Mouse (Mus musculus) liver (tissue): ENCODE data around the gene Crygn.
"Not testable (repeated sequence)": the region's sequence is repeated elsewhere in the genome, so short reads cannot be mapped to it uniquely, and the experiment has no call there.

Experiments used
- DNase-seq: peaks from one replicate; pipeline ENCODE4 v3.0.0-alpha.2; 2020; ENCODE audit warnings: mixed read lengths

The Crygn gene

GRCm38 (mm10) chr5:24757816-24758215 is at the start of gene Crygn:
Gene Crygn (minus strand): TSS chr5:24758008.
- no peak for DNase-seq

DNA sequence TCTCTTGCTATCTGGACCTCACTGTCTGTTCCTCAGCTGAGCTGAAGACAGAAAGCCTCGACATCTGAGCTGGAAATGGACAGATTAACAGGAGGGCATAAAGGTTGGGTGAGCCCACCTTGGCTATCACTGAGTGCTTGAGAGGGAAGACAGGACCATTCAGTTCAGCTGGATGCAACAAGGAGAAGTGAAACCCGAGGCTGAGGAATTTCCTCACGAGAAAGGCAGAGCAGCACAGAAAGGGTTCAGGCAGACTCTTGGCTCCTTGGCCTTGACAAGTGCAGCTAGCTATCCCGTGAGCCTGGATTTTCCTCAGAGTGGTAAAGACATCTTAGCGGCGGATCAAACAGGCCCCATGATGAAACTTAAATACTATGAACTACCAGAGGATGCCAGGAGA is 47.4 kb upstream of the Crygn start:
- no peak for DNase-seq

GRCm38 (mm10) chr5:24804661-24805060 is 46.9 kb upstream of the Crygn start:
- no peak for DNase-seq

DNA sequence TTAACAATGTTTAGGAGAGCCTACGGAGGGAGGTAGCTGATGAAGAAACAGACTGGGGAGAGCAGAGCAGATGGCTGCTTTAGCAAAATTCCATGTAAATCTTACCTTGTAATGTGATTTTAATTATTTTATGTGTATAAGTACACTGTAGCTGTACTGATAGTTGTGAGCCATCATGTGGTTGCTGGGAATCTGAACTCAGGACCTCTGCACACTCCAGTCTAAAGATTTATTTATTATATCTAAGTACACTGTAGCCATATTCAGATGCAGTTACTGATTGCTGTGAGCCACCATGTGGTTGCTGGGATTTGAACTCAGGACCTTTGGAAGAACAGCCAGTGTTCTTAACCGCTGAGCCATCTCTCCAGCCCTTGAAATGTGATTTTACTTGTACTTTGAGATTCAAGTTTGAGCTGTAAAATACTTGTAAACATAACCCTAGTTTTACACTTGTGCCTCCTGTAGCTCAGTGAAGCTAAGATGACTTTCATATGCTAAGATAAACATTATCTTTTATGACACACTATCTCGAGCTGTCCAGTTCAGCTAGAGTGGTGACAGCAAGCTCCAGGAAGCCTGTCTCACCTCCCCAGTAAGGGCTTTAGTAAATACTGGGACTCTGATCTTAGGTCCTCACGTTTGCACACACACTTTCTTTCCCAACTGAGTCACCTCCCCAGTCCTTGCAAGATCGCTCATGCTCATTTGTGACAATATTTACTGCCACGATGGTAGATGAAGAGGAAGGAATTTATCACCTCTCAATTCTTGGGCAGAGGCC is 44.2 kb upstream of the Crygn start:
- DNase-seq, result no peak

DNA sequence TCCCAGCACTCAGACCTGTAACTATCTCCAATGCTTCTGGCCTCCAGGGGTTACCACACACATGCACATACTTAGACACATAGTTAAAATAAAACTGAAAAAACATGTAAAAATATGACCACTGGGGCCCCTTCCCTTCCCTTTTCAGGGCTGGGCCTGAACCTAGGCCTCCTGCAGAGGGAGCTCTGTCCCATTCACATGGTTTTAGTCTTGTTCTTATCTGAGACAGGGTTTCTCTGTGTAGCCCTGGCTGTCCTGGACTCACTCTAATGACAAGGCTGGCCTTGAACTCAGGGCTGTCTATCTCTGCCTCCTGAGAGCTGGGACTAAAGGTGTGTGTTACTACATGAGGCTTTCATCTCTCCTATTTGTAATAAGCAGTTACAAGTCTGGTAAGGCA is 42.6 kb upstream of the Crygn start:
- no peak for DNase-seq

GRCm38 (mm10) chr5:24798639-24799038 is 40.8 kb upstream of the Crygn start:
- no peak for DNase-seq

- no peak for DNase-seq
Measured at GRCm38 (mm10) chr5:24797858-24798257, 40.0 kb upstream of the Crygn start.

- no peak for DNase-seq
Measured at GRCm38 (mm10) chr5:24792961-24793360, 35.2 kb upstream of the Crygn start.

DNA sequence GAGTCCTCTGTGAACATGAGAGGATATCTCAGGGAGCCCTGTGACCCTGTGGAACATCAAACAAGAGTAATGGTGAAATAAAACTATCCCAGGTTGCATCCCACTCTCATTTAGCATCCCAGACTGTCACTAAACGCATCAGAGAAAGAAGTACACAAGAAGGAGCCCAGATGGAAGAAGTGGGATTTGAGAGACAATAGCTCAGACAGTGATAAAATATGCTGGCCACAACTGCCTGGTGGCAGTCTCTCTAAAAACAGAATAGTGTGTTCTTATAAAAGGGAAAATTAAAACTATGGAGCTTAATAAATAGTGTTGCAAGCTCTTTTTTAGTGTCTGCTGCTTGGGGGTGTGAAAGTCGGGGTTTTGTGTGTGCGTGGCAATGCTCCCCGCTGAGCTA is 25.1 kb upstream of the Crygn start:
- no peak for DNase-seq

DNA sequence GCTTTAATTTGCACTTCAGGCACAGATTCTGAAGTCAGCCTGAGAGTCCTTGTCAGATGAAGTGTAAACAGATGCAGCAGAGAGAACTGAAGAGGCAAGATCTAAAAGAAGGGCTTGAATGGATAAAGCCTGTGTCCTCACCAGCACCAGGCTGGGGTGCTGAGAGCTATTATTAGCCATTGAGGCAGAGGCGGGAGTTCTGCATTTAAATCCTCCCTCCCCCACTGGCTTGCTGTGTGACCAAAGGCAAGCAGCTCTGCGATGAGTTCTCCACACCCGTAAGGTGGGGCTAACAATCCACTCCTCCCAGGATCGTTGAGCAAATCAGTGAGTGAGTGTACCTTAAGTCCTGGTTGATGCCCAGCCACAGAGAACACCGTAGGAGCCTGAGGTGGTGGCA is 23.2 kb upstream of the Crygn start:
- no peak for DNase-seq

GRCm38 (mm10) chr5:24779881-24780512 is 22.2 kb upstream of the Crygn start:
- no peak for DNase-seq

- DNase-seq, result no peak
Measured at GRCm38 (mm10) chr5:24779321-24779720, 21.5 kb upstream of the Crygn start.

- no peak for DNase-seq
Measured at GRCm38 (mm10) chr5:24778843-24779140, 21.0 kb upstream of the Crygn start.

GRCm38 (mm10) chr5:24778082-24778842 is 20.5 kb upstream of the Crygn start:
- no peak for DNase-seq

DNA sequence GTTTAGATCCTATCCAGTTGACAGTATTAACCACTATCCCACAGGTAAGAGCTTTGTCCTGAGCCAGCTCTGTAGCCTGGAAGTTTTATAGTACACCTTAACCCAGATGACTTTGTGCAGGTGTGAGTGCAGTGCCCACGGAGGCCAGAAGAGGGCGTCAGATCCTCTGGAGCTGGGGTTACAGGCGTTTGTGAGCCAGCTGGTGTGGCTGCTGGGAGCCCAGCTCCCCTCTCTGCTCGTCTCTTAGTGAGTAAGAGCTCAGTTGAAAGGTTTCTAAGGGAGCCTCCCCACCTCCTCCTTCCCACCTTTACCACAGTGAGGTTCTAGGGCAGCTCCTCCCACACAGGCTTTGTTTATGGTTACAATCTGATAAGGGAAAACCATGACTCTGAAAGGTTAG is 18.9 kb upstream of the Crygn start:
- DNase-seq, result no peak

GRCm38 (mm10) chr5:24774549-24774948 is 16.7 kb upstream of the Crygn start:
- DNase-seq, result not testable (repeated sequence)

- no peak for DNase-seq
Measured at GRCm38 (mm10) chr5:24756931-24757330, 877 bp downstream of the Crygn start.

- no peak for DNase-seq
Measured at GRCm38 (mm10) chr5:24752175-24752498, 5.7 kb downstream of the Crygn start.

DNA sequence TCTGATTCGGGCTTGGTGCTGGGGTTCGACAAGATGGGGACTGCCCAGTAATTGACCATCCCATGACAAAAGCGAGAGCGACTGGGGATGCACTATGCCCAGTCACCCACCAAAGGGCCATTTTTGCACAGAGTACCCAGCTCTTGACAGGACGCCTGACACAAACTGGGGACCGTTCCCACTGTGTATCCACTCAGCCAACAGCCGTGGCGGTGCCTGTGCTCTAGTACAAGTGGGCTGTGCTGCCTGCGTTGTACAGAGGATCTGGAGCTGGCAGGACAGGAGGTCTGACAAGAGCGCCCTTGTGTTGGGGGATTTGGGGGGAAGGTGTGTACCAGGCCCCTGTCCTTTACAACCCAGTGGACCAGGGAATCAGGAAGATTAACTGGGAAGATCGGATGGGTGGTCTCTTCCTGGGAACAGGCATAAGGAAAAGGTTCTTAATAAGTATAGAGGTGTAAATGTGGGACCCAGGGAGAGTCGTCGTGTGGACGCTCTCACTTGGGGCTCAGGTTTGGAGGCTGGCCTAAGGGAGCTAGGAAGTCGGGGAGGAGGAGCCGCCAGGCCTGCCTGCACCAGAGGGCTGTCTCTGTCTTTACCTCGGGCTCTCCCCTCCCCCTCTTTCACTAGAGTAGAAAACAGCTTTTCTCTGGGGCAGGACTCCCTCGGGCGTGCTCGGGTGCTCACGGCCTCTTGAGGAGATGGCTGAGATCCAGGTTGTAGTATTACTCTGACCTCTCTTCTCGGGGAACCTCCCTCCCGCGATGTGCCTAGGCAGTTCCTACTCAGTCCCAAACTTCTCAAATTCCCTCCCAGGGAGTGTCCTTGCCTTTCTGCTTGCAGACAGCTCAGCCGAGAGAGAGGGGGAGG is 6.3 kb downstream of the Crygn start:
- DNase-seq, result peak; percentile 57

- peak; percentile 89 for DNase-seq
Measured at GRCm38 (mm10) chr5:24750321-24751304, 7.2 kb downstream of the Crygn start.

GRCm38 (mm10) chr5:24749731-24750130 is 8.1 kb downstream of the Crygn start:
- DNase-seq, result no peak

DNA sequence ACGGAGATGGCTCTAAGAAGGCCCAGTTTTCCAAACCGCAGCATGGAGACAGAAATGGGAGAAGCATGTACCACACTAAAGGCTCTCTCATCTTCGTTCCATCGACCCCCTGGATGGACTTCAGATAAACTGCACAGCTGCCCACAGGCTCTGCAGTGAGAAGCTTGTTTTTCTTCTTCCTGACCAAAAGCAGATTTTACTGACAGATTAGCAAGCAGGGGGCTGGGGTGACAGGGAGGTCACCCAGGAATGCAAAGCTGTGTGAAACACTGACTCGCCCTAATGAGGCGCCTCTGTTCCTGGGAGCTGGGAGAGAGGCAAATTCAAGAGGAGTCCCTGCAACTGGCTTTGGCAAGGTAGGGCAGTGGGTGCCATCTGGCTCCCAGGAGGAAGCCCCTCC is 10.3 kb downstream of the Crygn start:
- no peak for DNase-seq
